ENCODE assay signal across 18 mouse cellular contexts in genomic region chr15:36893407-36893969, GRCm38 (mm10).
A peak's percentile ranks its signal among the peaks of the same experiment; 100 is the strongest.
DNase-seq lines count a peak whose midpoint lies in the region; ATAC-seq and TF ChIP-seq lines count a peak whose summit lies in the region.
"Had no signal": no experiment of that assay in that cellular context is flagged by ENCODE, and none has a peak within 500 bp of the region (broad histone marks: within the 10 kb centered on the region; RNA-seq: fewer than 3 reads in every experiment).

No protein-coding gene starts in this region.

- no peak overlapping the region for H3K4me3 ChIP-seq in midbrain, embryonic 11.5 days (ENCODE audit: low read depth, low read length)
- no peak overlapping the region for H3K4me3 ChIP-seq in midbrain, embryonic 13.5 days (replicated peaks)
- no peak overlapping the region for H3K4me3 ChIP-seq in stomach, postnatal 0 days (ENCODE audit: low read depth, low read length)
- H3K4me3 ChIP-seq: forebrain, embryonic 15.5 days; liver, embryonic 13.5 days had no signal

- peak; percentile 28 for DNase-seq in cerebellum, adult 9-11 months
- no peak for DNase-seq in cerebellum, adult 11 months
- DNase-seq in kidney, adult 9 months: peak; percentile 65
- DNase-seq in kidney, adult 8-10 months: no peak
- DNase-seq in midbrain, embryonic 11.5 days (ENCODE audit: low spot score, missing footprints): peak; percentile 84
- no peak for DNase-seq in stomach, postnatal 0 days (ENCODE audit: low spot score)
- DNase-seq in testis, postnatal 14 days (ENCODE audit: low spot score): no peak
- DNase-seq: adrenal gland, postnatal 36 days; gastrocnemius, postnatal 10 days; left cerebral cortex, postnatal 4 days; liver, embryonic 13.5 days; lung, adult 2 months; right cerebral cortex, postnatal 4 days had no signal

- H3K36me3 ChIP-seq in midbrain, embryonic 11.5 days (ENCODE audit: control insufficient read depth, insufficient read depth, low read length): no peaks in the 10 kb centered on the region
- no peaks in the 10 kb centered on the region for H3K36me3 ChIP-seq in midbrain, embryonic 13.5 days
- no peaks in the 10 kb centered on the region for H3K36me3 ChIP-seq in stomach, postnatal 0 days (ENCODE audit: control insufficient read depth, insufficient read depth, low read length)
- H3K36me3 ChIP-seq: forebrain, embryonic 15.5 days; heart, embryonic 10.5 days; hindbrain, embryonic 10.5 days; liver, embryonic 13.5 days had no signal

- no peak overlapping the region for H3K9ac ChIP-seq in midbrain, embryonic 11.5 days (ENCODE audit: low read length)
- H3K9ac ChIP-seq in midbrain, embryonic 13.5 days (replicated peaks): no peak overlapping the region
- H3K9ac ChIP-seq in stomach, postnatal 0 days (ENCODE audit: low read length): no peak overlapping the region
- H3K9ac ChIP-seq: forebrain, embryonic 15.5 days; liver, embryonic 13.5 days had no signal

- 47% methylated on average over 4 of the region's 4 CpGs for WGBS in midbrain, embryonic 11.5 days
- 52% methylated on average over 4 of the region's 4 CpGs for WGBS in midbrain, embryonic 13.5 days
- 44% methylated on average over 4 of the region's 4 CpGs for WGBS in stomach, postnatal 0 days

- H3K9me3 ChIP-seq in midbrain, embryonic 11.5 days (ENCODE audit: control insufficient read depth, low read length): no peaks in the 10 kb centered on the region
- no peaks in the 10 kb centered on the region for H3K9me3 ChIP-seq in midbrain, embryonic 13.5 days
- no peaks in the 10 kb centered on the region for H3K9me3 ChIP-seq in stomach, postnatal 0 days (ENCODE audit: control insufficient read depth, low read length)
- H3K9me3 ChIP-seq: forebrain, embryonic 15.5 days; heart, embryonic 10.5 days; hindbrain, embryonic 10.5 days; liver, embryonic 13.5 days had no signal

- TF ChIP-seq CTCF in stomach, postnatal 0 days (IDR thresholded peaks at IDR 0.05; ENCODE audit: low read depth): no peak

- H3K4me1 ChIP-seq in midbrain, embryonic 11.5 days (ENCODE audit: control insufficient read depth, insufficient read depth, low read length): peaks cover 4% of the 10 kb centered on the region; the same call in 1 of the 2 replicates
- peaks cover 19% of the 10 kb centered on the region for H3K4me1 ChIP-seq in midbrain, embryonic 13.5 days (replicated peaks)
- 0 out of 2 replicates have a peak, but pooled peaks cover 5% of the 10 kb centered on the region for H3K4me1 ChIP-seq in stomach, postnatal 0 days (replicated peaks; ENCODE audit: control insufficient read depth, insufficient read depth)

- no peaks in the 10 kb centered on the region for H3K27me3 ChIP-seq in midbrain, embryonic 11.5 days (ENCODE audit: control insufficient read depth, insufficient read depth, low read length)
- peaks cover 4% of the 10 kb centered on the region; the same call in 1 of the 2 replicates for H3K27me3 ChIP-seq in midbrain, embryonic 13.5 days
- H3K27me3 ChIP-seq in stomach, postnatal 0 days (ENCODE audit: control insufficient read depth, insufficient read depth, low read length): no peaks in the 10 kb centered on the region
- H3K27me3 ChIP-seq: forebrain, embryonic 15.5 days had no signal

- ATAC-seq in midbrain, embryonic 11.5 days (ENCODE audit: low FRiP score): no peak
- ATAC-seq in midbrain, embryonic 13.5 days: no peak
- ATAC-seq in stomach, postnatal 0 days (ENCODE audit: low FRiP score, low TSS enrichment): no peak
- ATAC-seq: forebrain, embryonic 15.5 days; inflammation-experienced regulatory T-cells, adult 6 months had no signal

- H3K27ac ChIP-seq in midbrain, embryonic 11.5 days (ENCODE audit: low read depth, low read length): no peak overlapping the region
- H3K27ac ChIP-seq in midbrain, embryonic 13.5 days: no peak overlapping the region
- peak overlapping the region; percentile 45; the same call in 1 of the 2 replicates for H3K27ac ChIP-seq in stomach, postnatal 0 days (replicated peaks)
- H3K27ac ChIP-seq: forebrain, embryonic 15.5 days; hindbrain, embryonic 10.5 days; liver, embryonic 13.5 days had no signal

- TF ChIP-seq EP300 in stomach, postnatal 0 days (optimal IDR thresholded peaks at IDR 0.05): no peak

- H3K4me2 ChIP-seq in midbrain, embryonic 11.5 days: no peak overlapping the region
- H3K4me2 ChIP-seq in midbrain, embryonic 13.5 days (replicated peaks): no peak overlapping the region
- H3K4me2 ChIP-seq in stomach, postnatal 0 days (replicated peaks; ENCODE audit: low read depth): no peak overlapping the region
- H3K4me2 ChIP-seq: forebrain, embryonic 15.5 days; liver, embryonic 13.5 days had no signal

Comparison
In these comparisons a context has a peak if more than half of its experiments do, and no peak if none do; other contexts are left out.
1. DNase-seq: peak in cerebellum, adult 9-11 months (single experiment), kidney, adult 9 months (single experiment) and midbrain, embryonic 11.5 days (single experiment); none in cerebellum, adult 11 months (single experiment), kidney, adult 8-10 months (0 of 2), stomach, postnatal 0 days (single experiment) and testis, postnatal 14 days (single experiment).